Mouse (Mus musculus) intestine, embryonic 14.5 days (tissue): ENCODE data around the gene Acss1. TPM values are rescaled to one million over a fixed set of nuclear protein-coding genes. Genes with fewer than 3 reads are reported as not detected.
A peak's percentile ranks its signal among the peaks of the same experiment; 100 is the strongest.

ENCODE experiments used
- ATAC-seq: fragments of 200-750 bp; cut with Nextera tagmentation; replicated peaks from 2 replicates; pipeline ENCODE4 v1.8.0; 2017; ENCODE audit warnings: low read depth, moderate number of reproducible peaks, moderate TSS enrichment, moderate library complexity; ENCODE audit not compliant: low FRiP score, low TSS enrichment
- DNase-seq: peaks from one replicate; pipeline ENCODE4 v3.0.0-alpha.2; 2018; ENCODE audit warnings: low spot score
- H3K27ac ChIP-seq: fragments of 300-500 bp; sonication (generic); 2 replicates; pipeline ENCODE4 v1.5.1; 2014; ENCODE audit warnings: low read depth, mild to moderate bottlenecking, control low read depth
- H3K27me3 ChIP-seq: fragments of 300-500 bp; sonication (generic); replicated peaks from 2 replicates; pipeline ENCODE4 v1.6.1; 2014; ENCODE audit warnings: low read length, control low read depth; ENCODE audit not compliant: control insufficient read depth, insufficient read depth
- H3K36me3 ChIP-seq: fragments of 300-500 bp; sonication (generic); 2 replicates; pipeline ENCODE4 v1.6.1; 2014; ENCODE audit warnings: low read length, control low read depth; ENCODE audit not compliant: control insufficient read depth, insufficient read depth
- H3K4me1 ChIP-seq: fragments of 300-500 bp; sonication (generic); replicated peaks from 2 replicates; pipeline ENCODE4 v1.6.1; 2014; ENCODE audit warnings: low read length, control low read depth, mixed read lengths; ENCODE audit not compliant: control insufficient read depth, insufficient read depth
- H3K4me2 ChIP-seq: fragments of 300-500 bp; sonication (generic); 2 replicates; pipeline ENCODE4 v1.6.1; 2014; ENCODE audit warnings: low read length
- H3K4me3 ChIP-seq: fragments of 300-500 bp; sonication (generic); 2 replicates; pipeline ENCODE4 v1.5.1; 2014; ENCODE audit warnings: low read depth, low read length, control low read depth, mixed read lengths
- H3K9ac ChIP-seq: fragments of 300-500 bp; sonication (generic); 2 replicates; pipeline ENCODE4 v1.6.1; 2014; ENCODE audit warnings: mild to moderate bottlenecking, low read length
- H3K9me3 ChIP-seq: fragments of 300-500 bp; sonication (generic); 2 replicates; pipeline ENCODE4 v1.6.1; 2016; ENCODE audit warnings: low read length, control low read depth; ENCODE audit not compliant: control insufficient read depth
- WGBS: fragments of 180-500 bp; shearing (Covaris S2); extraction: QIAGEN DNeasy Blood & Tissue Kit; methylation state at CpG from one replicate; pipeline ENCODE4 v1.1.7; 2014; 5-methylcytosine and 5-hydroxymethylcytosine counted together
- polyA plus RNA-seq: library from polyadenylated mRNA; unstranded; fragments of >200 nt; fragmentation: Nextera tagmentation; extraction: Ambion mirVana; gene quantifications from 2 replicates; pipeline ENCODE4 v1.2.1, GENCODE M21; 2014

Gene Acss1
- polyA plus RNA-seq, 1 experiment from 2014 or later = 18.2 TPM

GRCm38 (mm10) chr2:150650511-150651074, 17.7 kb downstream of the Acss1 start:
- peak overlapping the region; percentile 83 for H3K27ac ChIP-seq
- no peak overlapping the region for H3K9ac ChIP-seq
- no peaks in the 10 kb centered on the region for H3K27me3 ChIP-seq
- peaks cover 23% of the 10 kb centered on the region; the same call in 1 of the 2 replicates for H3K4me1 ChIP-seq
- 8% methylated on average over 7 of the region's 7 CpGs for WGBS
- no peaks in the 10 kb centered on the region for H3K9me3 ChIP-seq
- 0 out of 2 replicates have a peak overlapping the region, but pooled peaks have one; percentile 4 for H3K4me2 ChIP-seq
- DNase-seq (peak; percentile 69), ATAC-seq (peak; percentile 90)
- H3K4me3 ChIP-seq = no peak overlapping the region
- H3K36me3 ChIP-seq = no peaks in the 10 kb centered on the region

DNA sequence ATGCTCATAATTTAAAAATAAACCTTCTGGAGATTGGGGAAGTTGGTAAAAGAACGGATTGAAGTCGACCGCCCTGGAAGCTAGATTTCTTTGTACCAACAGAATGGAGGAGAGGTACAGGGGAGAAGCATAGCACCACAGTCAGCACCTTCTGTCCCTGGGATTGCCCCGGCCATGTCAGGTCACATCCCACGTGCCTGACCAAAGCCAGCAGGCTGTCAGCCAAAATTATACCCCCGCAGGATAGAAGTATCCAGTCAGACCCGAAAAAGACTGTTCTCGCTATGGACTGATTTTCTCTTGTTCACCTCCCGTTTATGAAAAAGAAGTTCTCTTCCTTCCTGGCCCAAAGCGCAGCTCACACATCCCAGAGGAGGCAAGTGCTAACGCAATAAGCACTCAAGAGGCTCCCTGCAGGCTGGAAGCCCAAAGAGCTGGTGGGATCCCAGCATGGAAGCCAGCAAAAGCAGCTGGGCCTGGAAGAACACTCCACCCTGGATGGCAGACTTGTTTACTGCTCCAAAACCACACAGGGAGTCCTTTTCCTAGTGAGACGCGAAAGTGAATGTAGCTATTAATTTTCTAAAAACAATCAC, 19.9 kb downstream of the Acss1 start:
- H3K27ac ChIP-seq = 0 out of 2 replicates have a peak overlapping the region, but pooled peaks have one; percentile 9
- WGBS = 56% methylated on average over 13 of the region's 13 CpGs
- H3K9ac ChIP-seq = no peak overlapping the region
- no peaks in the 10 kb centered on the region for H3K27me3 ChIP-seq
- H3K9me3 ChIP-seq = no peaks in the 10 kb centered on the region
- peaks cover 23% of the 10 kb centered on the region; the same call in 1 of the 2 replicates for H3K4me1 ChIP-seq
- no peak overlapping the region for H3K4me2 ChIP-seq
- ATAC-seq (no peak), DNase-seq (no peak)
- H3K4me3 ChIP-seq = no peak overlapping the region
- H3K36me3 ChIP-seq = no peaks in the 10 kb centered on the region

DNA sequence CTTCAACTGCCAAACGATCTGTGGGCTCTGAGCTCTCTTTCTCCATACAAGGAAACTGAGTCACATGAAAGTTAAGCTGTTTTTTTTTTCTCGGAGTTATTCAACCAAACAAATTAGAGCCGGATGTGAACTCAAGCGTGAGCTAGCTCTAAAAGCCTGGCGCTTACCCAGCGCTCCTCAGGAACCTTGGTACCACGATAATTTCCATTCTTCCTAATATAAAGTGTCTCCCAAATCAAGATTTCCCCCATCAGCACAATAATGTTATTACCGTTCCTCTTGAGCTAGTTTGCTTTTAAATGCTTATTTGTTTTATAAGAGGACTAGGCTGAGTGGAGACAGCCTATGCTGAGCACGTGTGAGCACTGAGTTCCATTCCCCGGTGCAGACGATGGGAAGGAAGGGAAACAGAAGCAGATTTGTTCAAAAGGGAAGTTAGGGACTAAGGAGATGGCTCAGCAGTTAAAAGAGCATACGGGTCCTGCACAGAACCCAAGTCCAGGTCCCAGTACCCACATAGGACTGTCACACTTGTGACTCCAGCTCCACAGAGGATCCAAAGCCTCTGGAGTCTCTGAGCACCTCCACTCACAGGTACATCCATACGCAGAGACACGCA, 20.5 kb downstream of the Acss1 start:
- no peak overlapping the region for H3K27ac ChIP-seq
- no peak overlapping the region for H3K4me2 ChIP-seq
- no peak overlapping the region for H3K4me3 ChIP-seq
- H3K36me3 ChIP-seq = no peaks in the 10 kb centered on the region
- no peaks in the 10 kb centered on the region for H3K27me3 ChIP-seq
- H3K4me1 ChIP-seq = peaks cover 23% of the 10 kb centered on the region; the same call in 1 of the 2 replicates
- H3K9ac ChIP-seq = no peak overlapping the region
- ATAC-seq (no peak), DNase-seq (no peak)
- H3K9me3 ChIP-seq = no peaks in the 10 kb centered on the region
- WGBS = 81% methylated on average over 14 of the region's 14 CpGs

- H3K4me2 ChIP-seq = no peak overlapping the region
- ATAC-seq (no peak), DNase-seq (no peak)
- no peaks in the 10 kb centered on the region for H3K36me3 ChIP-seq
- H3K4me1 ChIP-seq = peaks cover 23% of the 10 kb centered on the region; the same call in 1 of the 2 replicates
- peak overlapping the region; percentile 9; the same call in 1 of the 2 replicates for H3K27ac ChIP-seq
- no peak overlapping the region for H3K4me3 ChIP-seq
- H3K9me3 ChIP-seq = no peaks in the 10 kb centered on the region
- H3K27me3 ChIP-seq = no peaks in the 10 kb centered on the region
- 63% methylated on average over 8 of the region's 8 CpGs for WGBS
- H3K9ac ChIP-seq = no peak overlapping the region
Observed at GRCm38 (mm10) chr2:150646411-150647121, 21.7 kb downstream of the Acss1 start.

GRCm38 (mm10) chr2:150645225-150645624, 23.1 kb downstream of the Acss1 start:
- Histone ChIP-seq H3K4me3 (no peak overlapping the region), H3K27ac (peak overlapping the region; percentile 22; the same call in 1 of the 2 replicates), H3K9me3 (no peaks in the 10 kb centered on the region), H3K36me3 (no peaks in the 10 kb centered on the region), H3K27me3 (no peaks in the 10 kb centered on the region), H3K4me1 (peaks cover 16% of the 10 kb centered on the region; the same call in 1 of the 2 replicates), H3K9ac (no peak overlapping the region), H3K4me2 (no peak overlapping the region)
- ATAC-seq = no peak
- no peak for DNase-seq
- 70% methylated on average over 4 of the region's 4 CpGs for WGBS

GRCm38 (mm10) chr2:150643726-150644415, 24.4 kb downstream of the Acss1 start:
- H3K4me3 ChIP-seq = no peak overlapping the region
- H3K36me3 ChIP-seq = no peaks in the 10 kb centered on the region
- H3K9me3 ChIP-seq = no peaks in the 10 kb centered on the region
- H3K4me1 ChIP-seq = peaks cover 9% of the 10 kb centered on the region; the same call in 1 of the 2 replicates
- ATAC-seq (peak; percentile 88), DNase-seq (no peak)
- no peak overlapping the region for H3K9ac ChIP-seq
- H3K4me2 ChIP-seq = no peak overlapping the region
- WGBS = 77% methylated on average over 8 of the region's 8 CpGs
- H3K27ac ChIP-seq = peak overlapping the region; percentile 43; the same call in 1 of the 2 replicates
- no peaks in the 10 kb centered on the region for H3K27me3 ChIP-seq

GRCm38 (mm10) chr2:150643166-150643565, 25.1 kb downstream of the Acss1 start:
- H3K9me3 ChIP-seq = no peaks in the 10 kb centered on the region
- peaks cover 9% of the 10 kb centered on the region; the same call in 1 of the 2 replicates for H3K4me1 ChIP-seq
- H3K4me3 ChIP-seq = no peak overlapping the region
- WGBS = 80% methylated on average over 1 of the region's 1 CpGs
- H3K27me3 ChIP-seq = no peaks in the 10 kb centered on the region
- peak overlapping the region; percentile 43; the same call in 1 of the 2 replicates for H3K27ac ChIP-seq
- DNase-seq (no peak), ATAC-seq (no peak)
- no peak overlapping the region for H3K4me2 ChIP-seq
- no peaks in the 10 kb centered on the region for H3K36me3 ChIP-seq
- H3K9ac ChIP-seq = no peak overlapping the region

DNA sequence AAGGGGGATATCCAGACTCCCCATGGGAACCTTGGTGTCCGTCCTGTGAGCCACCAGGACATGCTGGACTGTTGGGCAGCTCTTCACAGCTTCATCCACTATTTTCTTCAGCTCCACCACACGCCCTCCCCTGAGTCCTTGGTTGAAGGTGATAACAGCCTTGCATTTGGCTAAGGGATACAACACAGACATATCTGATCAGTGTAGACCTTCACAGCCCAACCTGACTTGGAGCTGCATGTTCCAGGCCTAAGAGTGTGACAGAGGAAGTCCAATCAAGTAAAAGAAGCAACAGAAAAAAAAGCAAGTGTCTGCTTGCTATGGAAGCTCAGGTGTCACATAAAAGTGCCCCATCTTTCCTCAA, 29.9 kb downstream of the Acss1 start:
- ATAC-seq (no peak), DNase-seq (no peak)
- WGBS = 59% methylated on average over 2 of the region's 2 CpGs
- Histone ChIP-seq H3K4me3 (no peak overlapping the region), H3K9me3 (no peaks in the 10 kb centered on the region), H3K27ac (no peak overlapping the region), H3K4me1 (no peaks in the 10 kb centered on the region), H3K36me3 (peaks cover 7% of the 10 kb centered on the region; the same call in 1 of the 2 replicates), H3K27me3 (no peaks in the 10 kb centered on the region), H3K4me2 (no peak overlapping the region), H3K9ac (no peak overlapping the region)
